Mouse (Mus musculus) intestine, postnatal 0 days (tissue): Measurements from ENCODE around the gene Olfr1396. TPM values are rescaled to one million over a fixed set of nuclear protein-coding genes. Genes with fewer than 3 reads are reported as not detected.

Experiments
- ATAC-seq: fragments of 200-750 bp; cut with Nextera tagmentation; 2 replicates; pipeline ENCODE4 v1.8.0; 2017; ENCODE audit warnings: mild to moderate bottlenecking, moderate TSS enrichment, moderate library complexity
- H3K27ac ChIP-seq: fragments of 300-500 bp; sonication (generic); 2 replicates; pipeline ENCODE4 v1.5.1; 2014; ENCODE audit warnings: mild to moderate bottlenecking, low read depth, low read length, moderate library complexity
- H3K27me3 ChIP-seq: fragments of 300-500 bp; sonication (generic); replicated peaks from 2 replicates; pipeline ENCODE4 v1.6.1; 2014; ENCODE audit warnings: low read length, mixed read lengths; ENCODE audit not compliant: control insufficient read depth, insufficient read depth
- H3K36me3 ChIP-seq: fragments of 300-500 bp; sonication (generic); 2 replicates; pipeline ENCODE4 v1.6.1; 2014; ENCODE audit warnings: mild to moderate bottlenecking, moderate library complexity; ENCODE audit not compliant: control insufficient read depth, insufficient read depth
- H3K4me1 ChIP-seq: fragments of 300-500 bp; sonication (generic); replicated peaks from 2 replicates; pipeline ENCODE4 v1.6.1; 2014; ENCODE audit warnings: antibody characterized with exemption, low read length, mixed read lengths; ENCODE audit not compliant: control insufficient read depth, insufficient read depth
- H3K4me2 ChIP-seq: fragments of 300-500 bp; sonication (generic); replicated peaks from 2 replicates; pipeline ENCODE4 v1.6.1; 2014; ENCODE audit warnings: low read depth, mild to moderate bottlenecking, moderate library complexity
- H3K4me3 ChIP-seq: fragments of 300-500 bp; sonication (generic); 2 replicates; pipeline ENCODE4 v1.5.1; 2014; ENCODE audit warnings: low read depth, low read length
- H3K9ac ChIP-seq: fragments of 300-500 bp; sonication (generic); 2 replicates; pipeline ENCODE4 v1.6.1; 2014; ENCODE audit warnings: mild to moderate bottlenecking, low read depth, low read length
- H3K9me3 ChIP-seq: fragments of 300-500 bp; sonication (generic); 2 replicates; pipeline ENCODE4 v1.6.1; 2016; ENCODE audit warnings: mixed run types; ENCODE audit not compliant: control insufficient read depth
- CTCF ChIP-seq: sonication (generic); IDR thresholded peaks from 2 replicates; pipeline ENCODE4 v1.5.1; 2016; ENCODE audit warnings: low read depth, mild to moderate bottlenecking, control low read depth, antibody characterized with exemption, moderate library complexity
- WGBS: fragments of 180-500 bp; shearing (Covaris S2); extraction: QIAGEN DNeasy Blood & Tissue Kit; methylation state at CpG from one replicate; pipeline ENCODE4 v1.1.7; 2014; 5-methylcytosine and 5-hydroxymethylcytosine counted together
- polyA plus RNA-seq: library from polyadenylated mRNA; unstranded; fragments of >200 nt; fragmentation: Nextera tagmentation; extraction: Ambion mirVana; gene quantifications from 2 replicates; pipeline ENCODE4 v1.2.1, GENCODE M21; 2015

Gene Olfr1396
- polyA plus RNA-seq, 1 experiment from 2014 or later = 0.04 TPM

GRCm38 (mm10) chr11:49114158-49114557, 516 bp downstream of the Olfr1396 start:
- no peak for ATAC-seq

GRCm38 (mm10) chr11:49112624-49113219, 2.0 kb downstream of the Olfr1396 start:
- TF ChIP-seq CTCF = no peak
- no peaks in the 10 kb centered on the region for H3K9me3 ChIP-seq
- WGBS = 61% methylated on average over 6 of the region's 6 CpGs

More at GRCm38 (mm10) chr11:49114158-49114557, 516 bp downstream of the Olfr1396 start:
- no peak overlapping the region for H3K27ac ChIP-seq
- TF ChIP-seq CTCF = no peak
- no peak overlapping the region for H3K9ac ChIP-seq
- no peaks in the 10 kb centered on the region for H3K27me3 ChIP-seq
- H3K4me2 ChIP-seq = no peak overlapping the region
- H3K36me3 ChIP-seq = no peaks in the 10 kb centered on the region
- no peaks in the 10 kb centered on the region for H3K9me3 ChIP-seq
- WGBS = 55% methylated on average over 2 of the region's 2 CpGs
- H3K4me3 ChIP-seq = no peak overlapping the region
- no peaks in the 10 kb centered on the region for H3K4me1 ChIP-seq

GRCm38 (mm10) chr11:49111000-49111399, 3.7 kb downstream of the Olfr1396 start:
- no peak for ATAC-seq

More at GRCm38 (mm10) chr11:49112624-49113219, 2.0 kb downstream of the Olfr1396 start:
- ATAC-seq = peak; percentile 25; the same call in 1 of the 2 replicates
- no peaks in the 10 kb centered on the region for H3K36me3 ChIP-seq
- H3K4me2 ChIP-seq = no peak overlapping the region
- no peak overlapping the region for H3K9ac ChIP-seq
- no peaks in the 10 kb centered on the region for H3K4me1 ChIP-seq
- no peak overlapping the region for H3K4me3 ChIP-seq
- H3K27ac ChIP-seq = no peak overlapping the region
- no peaks in the 10 kb centered on the region for H3K27me3 ChIP-seq

GRCm38 (mm10) chr11:49108833-49109232, 5.8 kb downstream of the Olfr1396 start:
- no peaks in the 10 kb centered on the region for H3K4me1 ChIP-seq
- no peak for ATAC-seq
- TF ChIP-seq CTCF = peak; percentile 75
- H3K27ac ChIP-seq = no peak overlapping the region
- H3K9me3 ChIP-seq = no peaks in the 10 kb centered on the region
- no peak overlapping the region for H3K4me3 ChIP-seq
- 55% methylated on average over 1 of the region's 1 CpGs for WGBS
- H3K27me3 ChIP-seq = no peaks in the 10 kb centered on the region
- no peak overlapping the region for H3K9ac ChIP-seq
- H3K36me3 ChIP-seq = no peaks in the 10 kb centered on the region
- no peak overlapping the region for H3K4me2 ChIP-seq

More at GRCm38 (mm10) chr11:49111000-49111399, 3.7 kb downstream of the Olfr1396 start:
- Histone ChIP-seq H3K9ac (no peak overlapping the region), H3K4me2 (no peak overlapping the region), H3K9me3 (no peaks in the 10 kb centered on the region), H3K36me3 (no peaks in the 10 kb centered on the region), H3K27me3 (no peaks in the 10 kb centered on the region), H3K4me1 (no peaks in the 10 kb centered on the region), H3K4me3 (no peak overlapping the region), H3K27ac (no peak overlapping the region)
- TF ChIP-seq CTCF = no peak
- WGBS = 81% methylated on average over 1 of the region's 1 CpGs

- Histone ChIP-seq H3K36me3 (no peaks in the 10 kb centered on the region), H3K9me3 (no peaks in the 10 kb centered on the region), H3K9ac (no peak overlapping the region), H3K4me3 (no peak overlapping the region), H3K27me3 (no peaks in the 10 kb centered on the region), H3K4me2 (no peak overlapping the region), H3K27ac (no peak overlapping the region), H3K4me1 (0 out of 2 replicates have a peak, but pooled peaks cover 2% of the 10 kb centered on the region)
- no peak for TF ChIP-seq CTCF
- WGBS = 43% methylated on average over 10 of the region's 10 CpGs
- no peak for ATAC-seq
Observed at GRCm38 (mm10) chr11:49107650-49108537, 6.8 kb downstream of the Olfr1396 start.

GRCm38 (mm10) chr11:49105752-49106151, 8.9 kb downstream of the Olfr1396 start:
- Histone ChIP-seq H3K4me2 (no peak overlapping the region), H3K9me3 (no peaks in the 10 kb centered on the region), H3K27me3 (no peaks in the 10 kb centered on the region), H3K36me3 (no peaks in the 10 kb centered on the region), H3K4me1 (0 out of 2 replicates have a peak, but pooled peaks cover 3% of the 10 kb centered on the region), H3K4me3 (no peak overlapping the region), H3K27ac (no peak overlapping the region), H3K9ac (no peak overlapping the region)
- WGBS = 73% methylated on average over 1 of the region's 1 CpGs
- ATAC-seq = no peak
- no peak for TF ChIP-seq CTCF
